Mouse (Mus musculus) frontal cortex, postnatal 36 days (tissue): ENCODE results near the gene Eef1a2.

Source experiments
- DNase-seq, 2 experiments: peaks; one replicate each; pipeline ENCODE4 v3.0.0; 2022; ENCODE audit warnings: low spot score in 2 of 2

The Eef1a2 gene

DNA sequence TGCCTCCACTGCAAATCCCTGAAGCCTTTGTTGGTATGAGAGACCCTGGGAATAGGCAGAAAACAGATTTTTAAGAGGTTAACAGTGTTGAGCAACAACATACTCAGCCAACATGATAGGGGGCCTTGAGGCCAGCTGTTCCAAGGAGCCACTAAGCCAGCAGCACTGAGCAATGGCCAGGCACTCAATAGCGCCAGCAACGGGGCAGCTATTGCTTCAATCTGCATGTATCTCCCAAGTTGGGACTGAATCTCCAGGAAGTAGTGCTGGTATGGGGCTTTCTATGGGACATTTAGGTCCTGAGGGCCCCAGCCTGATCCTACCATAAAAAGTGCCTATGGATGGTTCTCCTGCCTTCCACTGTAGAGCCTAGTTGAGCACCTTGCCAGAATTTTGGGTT is 1.7 kb upstream of the Eef1a2 start:
- DNase-seq, result no peak

DNA sequence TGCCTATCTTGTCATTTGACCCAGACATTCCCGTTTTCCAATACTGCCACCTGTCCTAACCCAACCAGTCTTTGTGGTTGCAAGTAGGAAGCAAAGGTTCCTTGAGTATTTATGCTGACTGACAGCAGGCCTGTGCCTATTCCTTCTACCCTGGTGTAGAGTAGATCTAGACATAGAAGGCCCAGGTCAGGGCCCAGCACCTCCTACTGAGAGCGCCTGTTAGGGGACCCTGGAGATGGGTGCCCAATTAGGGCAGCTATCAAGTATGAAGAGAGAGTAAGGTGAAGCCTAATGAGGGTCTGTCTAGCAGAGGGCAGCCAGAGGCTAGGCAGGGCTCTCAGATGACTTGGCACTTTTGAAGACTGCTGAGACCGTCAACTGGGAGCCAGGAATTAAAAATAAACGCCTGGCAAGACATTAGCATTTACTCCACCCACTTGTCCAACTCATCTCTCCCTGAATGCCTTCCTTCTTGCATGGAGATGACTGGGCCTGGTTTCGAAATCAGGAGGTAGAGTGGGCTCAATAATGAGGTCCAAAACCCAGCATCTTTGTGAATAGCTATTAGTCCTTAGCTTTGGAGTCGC is 995 bp upstream of the Eef1a2 start:
- DNase-seq, result no peak

DNA sequence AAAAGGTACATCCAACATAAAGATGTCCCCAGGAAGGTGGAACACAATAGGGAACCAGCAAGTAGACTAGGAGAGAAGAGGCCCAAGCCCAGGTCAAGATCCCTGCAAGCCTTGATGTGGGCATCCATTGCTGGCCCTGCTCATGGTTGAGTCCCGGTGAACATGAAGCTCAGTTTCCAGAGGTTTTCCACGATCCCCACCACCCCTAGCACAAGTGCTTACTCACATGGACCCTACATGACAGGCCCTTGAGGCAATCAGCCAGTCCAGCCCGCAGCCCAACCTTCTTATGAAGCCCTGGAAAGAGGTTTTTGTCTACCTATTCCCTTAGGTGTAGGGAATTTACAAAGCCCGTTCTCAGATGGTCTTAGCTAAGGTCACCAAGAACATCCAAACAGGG is 366 bp upstream of the Eef1a2 start:
- DNase-seq, result no peak

DNA sequence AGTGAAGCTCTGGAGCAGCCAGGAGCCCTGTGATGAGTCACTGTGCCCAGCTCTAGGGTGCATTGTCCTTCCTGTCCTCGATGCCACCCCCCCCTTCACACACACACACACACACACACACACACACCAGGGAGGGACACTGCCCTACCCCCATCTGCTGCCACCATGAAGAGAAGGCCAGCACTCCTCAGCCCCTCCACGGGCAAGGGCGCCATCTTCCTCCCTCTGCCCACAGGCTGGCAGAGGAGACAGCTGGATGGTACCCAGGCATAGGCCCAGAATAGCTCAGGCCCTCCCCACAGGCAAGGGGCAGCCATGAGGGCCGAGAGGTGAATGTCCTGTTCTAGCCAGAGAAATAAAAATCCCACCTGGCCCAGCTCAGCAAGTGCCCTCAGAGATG is 1.0 kb downstream of the Eef1a2 start:
- no peak for DNase-seq

DNA sequence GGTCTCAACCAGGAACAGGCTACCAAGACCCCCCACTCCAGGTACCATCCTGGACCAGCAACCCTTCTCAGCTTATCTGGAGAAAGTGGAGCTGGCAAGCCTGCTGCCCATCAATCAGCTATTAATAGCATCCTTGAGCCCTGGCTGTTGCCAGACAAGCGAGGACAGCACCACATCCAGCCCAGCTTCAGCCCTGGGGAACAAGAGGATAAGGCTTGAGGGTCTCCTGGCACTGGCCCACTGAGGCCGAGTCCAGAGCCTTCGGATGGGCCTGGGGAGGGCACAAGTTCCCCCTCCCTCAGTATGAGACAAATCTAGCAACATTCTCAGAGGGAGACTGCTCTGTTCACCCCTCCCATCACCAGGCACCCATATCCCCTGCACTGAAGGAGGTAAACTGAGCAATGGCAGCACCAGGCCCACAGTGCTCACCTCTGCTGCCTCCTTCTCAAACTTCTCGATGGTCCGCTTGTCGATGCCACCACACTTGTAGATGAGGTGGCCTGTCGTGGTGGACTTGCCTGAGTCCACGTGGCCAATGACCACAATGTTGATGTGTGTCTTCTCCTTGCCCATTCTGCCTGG is 1.9 kb downstream of the Eef1a2 start:
- DNase-seq, result no peak

DNA sequence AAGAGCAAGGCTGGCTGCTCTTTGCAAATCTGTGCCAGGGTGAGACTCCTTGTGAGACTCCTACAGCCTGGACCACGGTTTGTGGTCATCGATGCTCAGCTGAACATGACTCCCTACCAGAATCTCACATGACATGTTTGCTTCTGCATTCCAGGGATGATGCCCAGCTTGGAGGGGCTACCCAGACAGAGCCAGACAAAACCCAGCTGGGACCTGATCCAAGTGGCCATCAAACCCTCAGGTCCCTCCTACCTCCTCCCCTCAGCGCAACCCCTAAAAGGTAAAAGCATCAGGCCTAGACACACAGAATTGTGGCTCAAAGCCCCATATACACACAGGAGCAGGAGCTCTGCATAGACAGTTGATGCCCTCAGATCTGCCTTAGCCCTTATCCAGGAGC is 2.5 kb downstream of the Eef1a2 start:
- DNase-seq, result no peak

DNA sequence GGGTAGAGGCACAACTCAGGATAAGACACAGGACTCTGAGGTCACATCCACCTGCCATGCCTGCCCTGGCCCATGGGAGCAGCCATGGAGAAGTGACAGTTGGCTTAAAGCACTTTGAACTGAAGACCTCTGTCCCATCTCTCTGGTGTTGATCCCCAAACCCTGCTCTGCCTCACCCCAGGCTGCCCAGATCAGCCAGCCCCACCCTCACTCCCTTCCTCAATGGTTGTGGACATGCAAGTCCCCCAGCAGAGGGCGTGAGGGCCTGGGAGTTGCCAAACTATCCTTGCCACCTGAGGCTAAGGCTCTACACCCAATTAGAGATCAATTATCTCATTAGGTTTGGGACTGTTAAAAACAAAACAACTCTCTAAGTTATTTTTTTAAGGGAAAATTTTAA is 3.0 kb downstream of the Eef1a2 start:
- DNase-seq, result no peak

DNA sequence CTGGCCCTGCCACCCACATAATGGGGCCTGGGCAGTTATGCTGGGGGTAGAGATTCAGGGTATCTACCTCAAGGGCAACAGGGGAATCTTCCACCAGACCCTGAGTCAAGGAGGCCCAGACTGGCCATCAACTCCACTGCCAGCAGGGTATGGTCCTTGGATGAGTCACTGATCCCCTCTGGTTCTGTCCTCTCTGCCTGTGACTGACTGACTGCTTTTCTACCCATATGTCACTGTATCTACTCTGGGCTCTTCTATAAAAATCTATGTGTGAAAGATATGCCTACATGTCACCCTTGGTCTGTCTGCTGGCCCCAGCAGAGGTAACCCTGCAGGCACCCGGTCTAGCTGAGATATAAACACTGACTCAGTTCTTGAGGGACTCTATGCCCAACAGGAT is 3.7 kb downstream of the Eef1a2 start:
- DNase-seq, result peak in 1 of 2 experiments; percentile 10

DNA sequence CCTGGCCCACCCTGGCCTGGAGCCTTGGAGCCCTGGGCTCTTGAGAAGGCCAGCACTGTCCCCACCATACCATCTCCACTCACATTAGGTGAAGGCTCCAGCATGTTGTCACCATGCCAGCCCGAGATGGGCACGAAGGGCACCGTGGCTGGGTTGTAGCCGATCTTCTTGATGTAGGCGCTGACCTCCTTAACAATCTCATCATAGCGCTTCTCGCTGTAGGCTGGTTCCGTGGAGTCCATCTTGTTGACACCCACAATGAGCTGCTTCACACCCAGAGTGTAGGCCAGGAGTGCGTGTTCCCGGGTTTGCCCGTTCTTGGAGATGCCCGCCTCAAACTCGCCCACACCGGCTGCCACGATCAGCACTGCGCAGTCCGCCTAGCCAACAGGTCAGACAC is 4.1 kb downstream of the Eef1a2 start:
- DNase-seq, result peak in 1 of 2 experiments; percentile 38

DNA sequence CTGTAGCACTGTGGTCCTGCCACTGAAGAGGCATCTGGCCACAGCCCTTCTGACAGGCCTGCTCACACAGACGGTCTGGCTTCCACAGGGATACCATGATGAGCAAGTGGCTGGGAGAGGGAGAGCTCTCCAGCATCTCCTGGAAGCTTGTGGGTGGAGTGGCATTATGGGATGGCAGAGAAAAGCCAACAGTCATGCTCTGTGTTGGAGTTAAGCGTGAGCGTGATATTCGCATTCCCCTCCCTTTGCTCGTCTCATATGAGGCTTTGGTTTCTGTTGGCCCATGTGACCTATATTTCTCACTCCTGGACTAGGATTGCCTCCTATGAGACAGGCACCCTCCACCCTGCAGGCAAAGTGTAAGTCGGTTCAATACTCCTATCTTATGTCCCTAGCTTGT is 6.5 kb downstream of the Eef1a2 start:
- peak in 1 of 2 experiments; percentile 70 for DNase-seq

DNA sequence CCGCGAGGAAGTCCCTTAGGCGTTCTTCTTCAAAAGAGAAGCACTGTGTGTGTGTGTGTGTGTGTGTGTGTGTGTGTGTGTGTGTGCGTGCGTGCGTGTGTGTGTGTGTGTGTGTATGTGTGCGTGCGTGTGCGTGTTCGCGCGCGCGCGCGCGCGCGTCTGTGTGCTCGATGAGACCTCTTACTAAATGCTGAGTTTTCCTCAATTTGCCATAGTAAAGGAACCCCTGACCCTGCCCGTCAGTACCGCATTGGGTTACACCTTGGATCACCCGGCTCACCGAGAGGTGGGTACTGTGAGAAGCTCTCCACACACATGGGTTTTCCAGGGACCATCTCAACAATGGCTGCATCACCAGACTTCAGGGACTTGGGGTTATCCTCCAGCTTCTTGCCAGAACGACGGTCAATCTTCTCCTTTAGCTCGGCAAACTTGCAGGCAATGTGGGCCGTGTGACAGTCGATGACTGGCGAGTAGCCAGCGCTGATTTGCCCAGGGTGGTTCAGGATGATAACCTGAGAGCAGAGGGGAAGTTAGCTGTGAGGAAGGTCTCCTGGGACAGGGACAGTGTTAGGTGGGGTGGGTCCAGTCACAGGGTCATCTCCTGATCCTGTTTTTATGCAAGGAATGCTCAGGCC is 8.4 kb downstream of the Eef1a2 start:
- peak in 1 of 2 experiments; percentile 19 for DNase-seq

DNA sequence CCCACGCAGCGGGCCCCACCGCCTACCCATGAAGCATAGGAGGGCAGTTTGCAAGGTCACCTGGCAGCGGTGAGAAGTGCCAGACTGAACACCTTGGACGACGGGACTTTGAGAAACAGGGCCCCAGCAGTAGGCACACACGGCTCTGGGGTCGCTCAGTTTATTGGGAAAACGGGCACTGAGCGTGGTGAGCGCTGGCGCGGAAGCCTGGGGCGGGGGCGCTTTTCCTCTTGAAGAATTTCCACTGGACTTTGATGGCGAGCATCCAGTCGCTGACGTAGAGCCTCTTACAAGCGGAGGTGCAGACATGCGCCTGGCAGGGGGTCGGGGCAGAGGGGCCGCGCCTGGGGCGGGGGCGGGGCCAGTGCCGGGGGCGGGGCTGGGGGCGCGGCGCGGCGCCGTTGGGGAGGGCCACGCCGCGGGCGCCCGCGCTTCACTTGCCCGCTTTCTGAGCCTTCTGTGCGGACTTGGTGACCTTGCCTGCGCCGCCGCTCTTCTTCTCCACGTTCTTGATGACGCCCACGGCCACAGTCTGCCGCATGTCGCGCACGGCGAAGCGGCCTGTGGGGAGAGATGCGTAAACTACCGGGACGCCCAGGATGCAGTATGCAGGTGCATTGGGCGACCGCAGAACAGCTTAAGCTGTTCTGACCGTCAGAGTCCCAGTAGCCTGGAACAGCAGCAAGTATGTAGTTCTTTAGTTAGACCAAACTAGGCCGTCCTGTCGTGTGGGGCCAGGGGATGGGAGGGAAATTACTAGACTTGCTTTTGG is 9.1 kb downstream of the Eef1a2 start:
- peak in 1 of 2 experiments; percentile 34 for DNase-seq

DNA sequence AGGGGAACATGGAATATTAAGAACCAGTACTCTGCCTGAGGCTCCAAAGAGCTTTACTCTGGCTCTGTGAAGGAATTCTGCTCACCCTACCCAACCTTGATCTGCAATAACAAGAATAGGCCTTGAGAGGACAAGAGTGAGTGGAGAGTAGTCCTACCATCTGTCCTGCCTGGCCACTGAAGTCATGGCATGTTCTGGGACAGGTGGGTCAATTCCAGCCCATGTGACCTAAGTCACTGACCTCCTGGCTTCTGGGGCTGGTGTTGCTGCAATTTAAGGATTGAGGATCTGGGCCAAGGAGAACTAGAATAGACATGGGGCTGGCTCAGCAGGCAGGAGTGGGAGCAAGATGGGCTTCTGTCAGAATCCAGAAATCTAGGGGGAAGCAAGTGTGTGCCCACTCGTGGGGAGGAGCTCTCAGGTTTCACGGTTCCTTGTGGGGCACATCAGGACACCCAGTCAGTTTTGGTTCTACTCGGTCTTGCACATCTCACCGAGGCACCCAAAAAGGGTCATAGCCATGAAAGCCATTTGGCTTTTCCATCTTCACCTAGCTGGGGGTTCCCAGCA is 9.8 kb downstream of the Eef1a2 start:
- peak in 1 of 2 experiments; percentile 10 for DNase-seq

DNA sequence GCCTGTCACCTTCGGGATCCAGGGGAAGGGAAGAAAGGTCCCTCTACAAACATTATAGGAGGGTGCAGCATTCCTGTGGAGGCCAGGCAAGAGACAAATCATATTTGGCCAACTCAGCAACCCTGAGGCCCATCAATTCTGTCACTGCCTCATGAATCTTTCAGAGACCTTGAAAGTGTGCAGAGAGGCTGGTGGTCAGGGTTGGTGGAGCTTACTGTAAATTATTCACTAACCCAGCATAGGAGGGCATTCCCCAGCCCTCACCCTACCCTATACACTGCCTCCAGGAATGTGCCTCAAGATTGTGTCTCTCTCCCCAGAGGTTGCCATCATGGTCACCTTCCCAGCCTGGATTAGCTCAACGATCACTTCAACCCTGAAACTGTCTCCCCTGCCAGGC is 12.1 kb downstream of the Eef1a2 start:
- peak in 1 of 2 experiments; percentile 13 for DNase-seq

DNA sequence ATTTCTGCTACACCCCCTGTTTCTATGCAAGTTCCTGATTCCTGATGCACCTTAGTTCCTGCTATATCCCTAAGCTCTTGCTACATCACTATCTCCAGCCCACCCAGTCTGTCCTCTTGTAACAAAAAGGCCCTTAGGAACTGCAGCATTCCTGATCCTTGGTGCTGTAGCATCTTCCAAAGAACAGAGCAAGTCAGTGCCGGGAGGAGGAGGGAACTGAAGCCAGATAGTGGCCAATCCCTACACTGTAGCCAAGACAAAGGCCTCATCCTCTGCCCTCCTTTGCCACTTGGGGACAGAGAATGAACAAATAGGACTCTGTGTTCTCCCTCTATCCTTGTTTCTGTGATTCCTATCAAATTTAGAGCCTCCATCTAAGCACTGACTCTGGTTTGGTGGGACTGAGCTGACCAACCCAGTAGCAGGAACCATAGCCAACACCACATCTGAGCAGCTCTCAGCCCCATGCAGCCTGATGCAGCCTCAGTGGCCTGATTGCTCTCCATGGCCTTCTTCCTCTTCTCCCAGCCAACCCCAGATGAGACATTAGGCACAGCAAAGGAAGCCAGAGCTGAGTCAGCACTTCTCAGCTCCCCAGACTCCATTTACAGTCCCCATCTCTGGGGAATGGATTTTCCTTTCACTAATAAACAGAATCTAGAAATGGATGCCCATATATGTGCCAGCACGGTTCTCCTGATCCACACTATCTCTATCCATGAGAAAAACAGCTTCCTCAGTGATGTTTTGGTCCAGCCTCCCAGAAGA is 13.1 kb downstream of the Eef1a2 start:
- DNase-seq, result no peak

DNA sequence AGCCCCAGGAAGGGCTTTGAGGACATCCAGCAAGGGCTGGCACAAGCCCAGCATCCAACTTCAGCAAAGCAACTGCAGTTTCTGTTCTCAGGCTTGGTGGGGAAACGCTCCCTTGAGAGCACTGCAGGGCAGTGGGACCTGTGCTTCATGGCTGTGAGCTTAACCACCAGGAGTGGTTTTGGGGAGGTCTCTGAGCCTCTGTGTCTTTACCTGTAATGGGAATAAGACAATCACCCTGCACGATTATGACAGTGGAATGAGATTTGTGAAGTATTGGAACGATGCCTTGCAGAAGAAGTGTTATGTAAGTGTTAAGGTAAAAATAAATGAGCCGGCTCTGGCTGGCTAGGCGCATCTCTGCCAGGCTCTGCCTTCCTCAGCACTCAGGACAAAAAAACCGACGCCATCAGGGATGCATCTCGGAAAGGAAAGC is 14.1 kb downstream of the Eef1a2 start:
- peak in 1 of 2 experiments; percentile 80 for DNase-seq

DNA sequence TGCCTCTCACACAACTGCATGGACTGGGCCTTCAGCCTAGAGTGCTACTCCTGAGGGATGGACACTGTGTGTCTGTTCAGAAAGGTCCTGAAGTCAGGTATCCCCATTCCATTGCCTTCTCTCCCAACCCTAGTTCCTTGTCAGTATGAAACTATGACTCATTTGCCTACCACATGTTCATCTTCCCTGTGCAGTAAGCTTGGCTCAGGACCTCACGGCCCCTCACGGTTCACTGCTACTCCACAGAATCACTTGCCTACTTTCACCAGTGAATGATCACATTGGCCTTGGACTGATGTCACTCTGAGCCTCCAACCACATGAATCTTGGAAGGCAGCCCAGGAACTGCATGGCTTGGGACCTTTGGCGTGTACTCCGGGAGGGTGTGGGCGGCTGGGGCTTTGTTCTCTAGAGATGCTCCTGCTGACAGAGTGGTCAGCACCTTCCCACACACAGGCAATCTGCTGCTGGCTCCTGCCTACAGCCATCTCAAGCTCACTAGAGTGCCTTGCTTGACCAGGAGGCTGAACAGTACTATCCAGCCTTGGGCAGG is 17.1 kb downstream of the Eef1a2 start:
- no peak for DNase-seq

DNA sequence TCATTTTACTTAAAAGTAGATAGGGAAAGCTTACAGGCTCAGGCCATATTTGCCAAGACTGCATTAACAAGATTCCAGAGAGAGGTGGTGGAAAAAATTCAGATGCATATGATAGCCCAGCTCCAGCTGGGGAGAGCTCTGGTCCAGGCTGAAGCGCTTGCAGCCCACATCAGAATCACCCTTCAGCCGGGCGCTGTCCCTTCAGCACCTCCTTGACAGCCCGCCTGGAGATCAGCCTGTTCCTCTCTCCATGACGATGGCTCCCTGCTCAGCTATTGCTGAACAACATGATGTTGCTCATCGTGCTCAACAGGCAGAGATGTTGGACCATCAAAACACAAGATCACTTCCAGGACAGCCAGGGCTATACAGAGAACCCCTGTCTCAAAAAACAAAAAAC is 19.9 kb downstream of the Eef1a2 start:
- no peak for DNase-seq

DNA sequence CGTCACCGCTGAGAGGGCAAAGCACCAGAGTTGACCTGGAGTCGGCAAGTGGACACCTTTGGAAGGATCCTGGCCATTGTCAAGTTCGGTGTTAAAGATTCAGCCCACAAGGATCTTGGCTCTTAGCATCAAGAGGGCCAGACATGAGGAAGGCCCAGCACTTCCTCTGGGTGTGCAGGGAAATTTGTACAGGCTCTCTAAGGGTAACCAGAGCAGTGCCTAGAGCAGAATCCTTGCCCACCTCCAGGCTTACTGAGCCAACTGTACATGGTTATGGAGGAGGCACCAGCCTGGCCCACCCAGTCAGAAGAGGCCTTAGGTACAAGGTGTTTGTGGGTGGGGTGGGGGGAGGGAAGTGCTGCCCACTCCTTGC is 21.4 kb downstream of the Eef1a2 start:
- no peak for DNase-seq

DNA sequence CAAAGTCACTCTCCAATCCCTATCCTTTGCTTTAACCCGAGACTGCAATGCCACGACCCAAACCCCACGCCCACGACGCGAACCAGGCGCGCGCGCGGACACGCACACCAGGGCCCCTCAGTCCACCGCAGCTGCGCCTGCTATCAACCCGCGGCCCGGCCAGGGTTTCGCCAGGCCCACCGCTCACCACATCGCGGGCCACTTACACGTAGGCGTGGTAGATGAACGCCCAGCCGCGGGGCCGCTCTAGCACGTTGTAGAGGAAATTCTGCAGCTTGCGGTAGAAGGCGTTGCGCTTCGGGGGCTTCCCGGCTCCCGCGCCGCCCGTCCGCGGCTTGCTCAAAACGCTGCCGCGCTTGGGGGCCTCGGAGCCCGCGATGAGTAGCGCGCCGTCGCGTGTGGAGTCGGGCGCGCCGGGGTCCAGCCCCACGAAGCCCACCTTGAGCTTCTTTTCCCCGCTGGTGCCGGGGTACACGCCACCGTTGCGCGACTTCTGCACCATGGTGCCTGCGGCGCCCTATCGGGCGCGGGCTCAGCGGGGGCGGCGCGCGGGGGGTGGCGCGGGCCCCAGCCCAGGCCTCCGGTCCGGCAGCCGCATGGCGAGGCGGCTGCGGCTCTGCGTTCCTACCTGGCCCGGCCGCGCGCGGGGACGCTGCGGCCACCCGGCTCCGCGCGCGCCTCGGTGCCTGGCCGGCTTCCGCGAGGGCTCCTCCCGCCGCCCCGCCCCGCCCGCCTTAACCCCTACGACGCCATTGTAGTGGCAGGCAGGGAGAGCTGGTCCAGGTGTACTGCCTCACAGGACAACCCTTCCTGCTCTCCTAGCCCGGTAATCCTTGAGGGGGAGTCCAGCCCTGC is 22.0 kb downstream of the Eef1a2 start, which contains the start of gene Kcnq2:
Gene Kcnq2, minus strand, starts transcription at position 710 of the 855 bp plus-strand sequence.
- DNase-seq, result peak in 1 of 2 experiments; percentile 46
